Mouse (Mus musculus) lung, embryonic 16.5 days (tissue): ENCODE data around the gene Ikbke. TPM values are rescaled to one million over a fixed set of nuclear protein-coding genes. Genes with fewer than 3 reads are reported as not detected.
A peak's percentile ranks its signal among the peaks of the same experiment; 100 is the strongest.

ENCODE experiments used
- ATAC-seq: fragments of 200-750 bp; cut with Nextera tagmentation; 2 replicates; pipeline ENCODE4 v1.8.0; 2017; ENCODE audit warnings: low read depth, mild to moderate bottlenecking, moderate library complexity
- H3K27ac ChIP-seq: fragments of 300-500 bp; sonication (generic); 2 replicates; pipeline ENCODE4 v1.5.1; 2014; ENCODE audit warnings: mild to moderate bottlenecking, control low read depth, low read length
- H3K27me3 ChIP-seq: fragments of 300-500 bp; sonication (generic); 2 replicates; pipeline ENCODE4 v1.6.1; 2014; ENCODE audit warnings: low read depth, low read length, mixed read lengths; ENCODE audit not compliant: control insufficient read depth, insufficient read depth
- H3K36me3 ChIP-seq: fragments of 300-500 bp; sonication (generic); 2 replicates; pipeline ENCODE4 v1.6.1; 2014; ENCODE audit warnings: low read length; ENCODE audit not compliant: control insufficient read depth, insufficient read depth
- H3K4me1 ChIP-seq: fragments of 300-500 bp; sonication (generic); replicated peaks from 2 replicates; pipeline ENCODE4 v1.6.1; 2014; ENCODE audit warnings: low read length, mixed read lengths; ENCODE audit not compliant: control insufficient read depth, insufficient read depth
- H3K4me2 ChIP-seq: fragments of 300-500 bp; sonication (generic); 2 replicates; pipeline ENCODE4 v1.6.1; 2014; ENCODE audit warnings: low read depth, low read length, control low read depth
- H3K4me3 ChIP-seq: fragments of 300-500 bp; sonication (generic); 2 replicates; pipeline ENCODE4 v1.5.1; 2014; ENCODE audit warnings: mild to moderate bottlenecking, low read length, control low read depth
- H3K9ac ChIP-seq: fragments of 300-500 bp; sonication (generic); 2 replicates; pipeline ENCODE4 v1.6.1; 2014; ENCODE audit warnings: low read length, control low read depth
- H3K9me3 ChIP-seq: fragments of 300-500 bp; sonication (generic); 2 replicates; pipeline ENCODE4 v1.6.1; 2016; ENCODE audit warnings: low read length; ENCODE audit not compliant: control insufficient read depth
- WGBS: fragments of 180-500 bp; shearing (Covaris S2); extraction: QIAGEN DNeasy Blood & Tissue Kit; methylation state at CpG from one replicate; pipeline ENCODE4 v1.1.7; 2014; 5-methylcytosine and 5-hydroxymethylcytosine counted together
- polyA plus RNA-seq: library from polyadenylated mRNA; unstranded; fragments of >200 nt; fragmentation: Nextera tagmentation; extraction: Ambion mirVana; gene quantifications from 2 replicates; pipeline ENCODE4 v1.2.1, GENCODE M21; 2015

Ikbke gene
- polyA plus RNA-seq, 1 experiment from 2014 or later, result 4.7 TPM

DNA sequence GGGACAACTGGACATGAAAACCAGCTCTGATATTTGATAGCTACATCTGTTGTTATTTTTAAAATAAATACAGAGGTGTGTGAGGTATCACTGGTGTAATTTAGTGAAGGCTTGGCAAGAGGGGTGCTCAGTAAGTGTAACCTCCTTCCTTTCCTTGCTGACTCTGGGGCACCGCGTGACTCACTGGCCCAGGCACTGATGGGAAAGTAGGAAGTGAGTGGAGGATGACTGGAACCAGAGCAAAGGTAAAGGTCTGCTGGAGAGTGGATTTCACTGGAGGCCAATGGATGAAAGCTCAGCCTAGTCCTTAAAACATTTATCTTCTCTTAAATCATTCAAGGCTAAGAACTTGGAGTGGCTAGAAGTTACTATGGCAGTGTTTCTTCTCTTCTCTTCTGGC, 21.3 kb upstream of the Ikbke start:
- H3K4me2 ChIP-seq, result no peak overlapping the region
- H3K9ac ChIP-seq, result no peak overlapping the region
- no peak for ATAC-seq
- 100% methylated on average over 2 of the region's 2 CpGs for WGBS
- no peaks in the 10 kb centered on the region for H3K9me3 ChIP-seq
- H3K27me3 ChIP-seq, result no peaks in the 10 kb centered on the region
- peaks cover 10% of the 10 kb centered on the region for H3K36me3 ChIP-seq
- no peak overlapping the region for H3K4me3 ChIP-seq
- no peaks in the 10 kb centered on the region for H3K4me1 ChIP-seq
- H3K27ac ChIP-seq, result no peak overlapping the region

DNA sequence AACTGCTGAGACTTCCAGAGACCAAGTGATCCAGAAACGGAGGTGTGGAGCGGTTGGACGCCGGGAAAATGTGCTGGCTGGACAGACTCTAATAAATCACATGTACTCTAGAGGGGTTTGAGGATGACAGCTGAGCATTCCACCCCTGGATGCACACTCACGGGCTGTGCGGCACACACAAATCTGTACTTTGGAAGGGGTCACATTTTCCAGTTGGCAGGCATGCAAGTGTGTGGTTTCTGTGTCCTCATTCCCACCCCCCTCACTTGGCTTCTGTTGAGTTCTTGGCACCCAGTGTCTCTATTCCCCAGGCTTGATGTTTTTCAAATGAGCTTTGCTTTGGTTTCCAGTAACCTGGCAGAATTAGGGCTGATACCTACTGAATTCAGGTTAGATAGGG, 20.4 kb upstream of the Ikbke start:
- H3K4me2 ChIP-seq, result no peak overlapping the region
- H3K9ac ChIP-seq, result no peak overlapping the region
- H3K9me3 ChIP-seq, result no peaks in the 10 kb centered on the region
- no peak overlapping the region for H3K27ac ChIP-seq
- WGBS, result 76% methylated on average over 6 of the region's 6 CpGs
- no peak overlapping the region for H3K4me3 ChIP-seq
- H3K27me3 ChIP-seq, result no peaks in the 10 kb centered on the region
- H3K36me3 ChIP-seq, result peaks cover 10% of the 10 kb centered on the region
- ATAC-seq, result no peak
- no peaks in the 10 kb centered on the region for H3K4me1 ChIP-seq

DNA sequence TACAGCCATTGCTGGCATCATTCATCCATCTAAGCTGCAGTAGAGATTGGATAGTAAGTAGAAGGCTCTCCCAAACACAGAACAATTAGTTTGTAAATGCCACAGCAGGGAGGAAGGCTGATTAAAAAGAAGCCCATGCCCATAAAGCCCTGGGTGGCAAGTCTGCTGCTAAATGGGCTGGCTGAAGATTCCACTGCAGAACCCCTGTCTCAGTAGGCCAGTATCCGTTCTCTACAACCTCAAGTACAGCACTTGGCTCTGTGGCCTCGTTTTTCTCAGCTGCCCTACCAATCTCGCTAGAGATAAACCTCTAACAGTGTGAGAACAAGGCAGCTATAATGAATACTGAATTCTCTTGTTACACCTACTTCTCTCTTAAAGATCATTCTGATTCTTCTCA, 19.8 kb upstream of the Ikbke start:
- no peaks in the 10 kb centered on the region for H3K27me3 ChIP-seq
- peaks cover 10% of the 10 kb centered on the region for H3K36me3 ChIP-seq

GRCm38 (mm10) chr1:131298171-131298570, 18.8 kb upstream of the Ikbke start:
- peaks cover 10% of the 10 kb centered on the region for H3K36me3 ChIP-seq

More for the DNA sequence above, 19.8 kb upstream of the Ikbke start:
- Histone ChIP-seq H3K9me3 (no peaks in the 10 kb centered on the region), H3K4me1 (no peaks in the 10 kb centered on the region), H3K27ac (no peak overlapping the region), H3K4me3 (no peak overlapping the region), H3K4me2 (no peak overlapping the region), H3K9ac (no peak overlapping the region)
- ATAC-seq, result no peak
- 63% methylated on average over 3 of the region's 3 CpGs for WGBS

GRCm38 (mm10) chr1:131296726-131297125, 17.3 kb upstream of the Ikbke start:
- Histone ChIP-seq H3K4me3 (no peak overlapping the region), H3K9me3 (no peaks in the 10 kb centered on the region), H3K4me2 (no peak overlapping the region), H3K27ac (no peak overlapping the region), H3K36me3 (peaks cover 10% of the 10 kb centered on the region), H3K9ac (no peak overlapping the region), H3K4me1 (no peaks in the 10 kb centered on the region), H3K27me3 (no peaks in the 10 kb centered on the region)
- WGBS, result 79% methylated on average over 7 of the region's 7 CpGs
- no peak for ATAC-seq

More at GRCm38 (mm10) chr1:131298171-131298570, 18.8 kb upstream of the Ikbke start:
- H3K27ac ChIP-seq, result no peak overlapping the region
- H3K9ac ChIP-seq, result no peak overlapping the region
- H3K27me3 ChIP-seq, result no peaks in the 10 kb centered on the region
- ATAC-seq, result no peak
- no peak overlapping the region for H3K4me3 ChIP-seq
- H3K4me1 ChIP-seq, result no peaks in the 10 kb centered on the region
- H3K9me3 ChIP-seq, result no peaks in the 10 kb centered on the region
- no peak overlapping the region for H3K4me2 ChIP-seq
- 95% methylated on average over 9 of the region's 9 CpGs for WGBS

DNA sequence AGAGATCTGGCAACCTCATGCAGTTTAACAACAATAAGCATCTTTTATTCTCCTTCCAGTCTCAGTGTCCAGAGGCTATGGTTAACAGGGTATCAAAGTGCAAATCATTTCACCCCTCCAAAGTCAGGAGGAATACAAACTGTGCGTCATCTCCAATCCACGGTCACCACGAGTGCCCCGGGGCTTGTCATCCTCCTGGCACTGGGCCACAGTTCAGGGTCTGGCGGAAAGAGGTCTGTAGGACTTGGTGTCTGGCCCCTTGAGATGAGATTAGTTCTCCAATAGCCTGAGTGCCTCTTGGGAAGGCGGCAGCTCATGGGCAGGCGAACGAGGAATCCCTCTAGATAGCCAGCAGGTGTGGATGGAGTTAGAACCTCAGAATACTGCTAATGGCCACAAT, 15.8 kb upstream of the Ikbke start:
- WGBS, result 58% methylated on average over 8 of the region's 8 CpGs
- no peak for ATAC-seq
- peaks cover 10% of the 10 kb centered on the region for H3K36me3 ChIP-seq
- no peak overlapping the region for H3K9ac ChIP-seq
- H3K27ac ChIP-seq, result no peak overlapping the region
- no peaks in the 10 kb centered on the region for H3K4me1 ChIP-seq
- no peaks in the 10 kb centered on the region for H3K27me3 ChIP-seq
- H3K4me2 ChIP-seq, result no peak overlapping the region
- no peaks in the 10 kb centered on the region for H3K9me3 ChIP-seq
- H3K4me3 ChIP-seq, result no peak overlapping the region

DNA sequence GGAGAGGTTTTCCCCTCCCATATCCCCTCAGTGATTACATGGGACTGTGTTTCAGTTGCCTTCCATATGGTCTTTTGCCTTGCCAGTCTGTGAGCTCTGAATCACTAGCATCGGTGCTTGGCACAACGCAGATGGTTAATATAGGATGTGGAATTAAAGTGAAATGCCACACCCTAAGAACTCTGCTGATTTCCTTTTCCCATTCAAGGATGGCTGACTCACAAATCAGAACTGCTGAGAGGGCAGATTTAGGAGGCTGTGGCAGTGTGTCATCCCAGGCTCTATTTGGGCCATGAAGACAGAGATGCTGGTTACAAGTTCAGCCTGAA, 14.5 kb upstream of the Ikbke start:
- H3K9ac ChIP-seq, result no peak overlapping the region
- H3K27ac ChIP-seq, result no peak overlapping the region
- H3K4me3 ChIP-seq, result no peak overlapping the region
- 79% methylated on average over 2 of the region's 2 CpGs for WGBS
- H3K4me2 ChIP-seq, result no peak overlapping the region
- peaks cover 7% of the 10 kb centered on the region; the same call in 1 of the 2 replicates for H3K36me3 ChIP-seq
- H3K9me3 ChIP-seq, result no peaks in the 10 kb centered on the region
- ATAC-seq, result no peak
- no peaks in the 10 kb centered on the region for H3K4me1 ChIP-seq
- H3K27me3 ChIP-seq, result no peaks in the 10 kb centered on the region

- 82% methylated on average over 4 of the region's 4 CpGs for WGBS
- H3K27me3 ChIP-seq, result no peaks in the 10 kb centered on the region
- no peak overlapping the region for H3K4me3 ChIP-seq
- H3K4me2 ChIP-seq, result no peak overlapping the region
- H3K9me3 ChIP-seq, result no peaks in the 10 kb centered on the region
- no peaks in the 10 kb centered on the region for H3K4me1 ChIP-seq
- ATAC-seq, result no peak
- H3K36me3 ChIP-seq, result peaks cover 7% of the 10 kb centered on the region; the same call in 1 of the 2 replicates
- H3K27ac ChIP-seq, result no peak overlapping the region
- H3K9ac ChIP-seq, result no peak overlapping the region
Measured at GRCm38 (mm10) chr1:131293221-131293921, 14.0 kb upstream of the Ikbke start.

DNA sequence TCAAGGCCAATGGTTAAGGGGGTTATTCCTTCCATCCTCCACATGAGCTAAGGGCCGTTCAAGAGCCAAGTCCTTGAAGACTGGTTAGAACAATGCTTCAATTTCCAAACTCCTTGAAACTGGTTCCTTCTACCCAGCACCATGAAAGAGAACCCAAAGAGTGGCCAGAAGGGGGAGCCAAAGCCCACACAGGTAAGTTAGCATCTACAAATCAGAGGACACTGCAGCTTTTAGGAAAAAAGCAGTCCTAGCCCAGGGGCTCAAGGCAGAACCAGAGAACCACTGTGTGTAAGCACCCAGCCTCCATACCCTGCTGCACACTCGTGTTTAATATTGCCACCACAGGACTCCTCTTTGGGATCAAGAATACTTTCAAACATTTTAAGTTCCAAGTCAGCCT, 11.2 kb upstream of the Ikbke start:
- Histone ChIP-seq H3K27ac (no peak overlapping the region), H3K4me3 (no peak overlapping the region), H3K4me1 (no peaks in the 10 kb centered on the region), H3K4me2 (no peak overlapping the region), H3K36me3 (no peaks in the 10 kb centered on the region), H3K9ac (no peak overlapping the region), H3K27me3 (no peaks in the 10 kb centered on the region), H3K9me3 (no peaks in the 10 kb centered on the region)
- 33% methylated on average over 2 of the region's 2 CpGs for WGBS
- ATAC-seq, result peak; percentile 31; the same call in 1 of the 2 replicates

- Histone ChIP-seq H3K4me2 (no peak overlapping the region), H3K4me1 (no peaks in the 10 kb centered on the region), H3K9ac (no peak overlapping the region), H3K4me3 (no peak overlapping the region), H3K36me3 (no peaks in the 10 kb centered on the region), H3K9me3 (no peaks in the 10 kb centered on the region), H3K27me3 (no peaks in the 10 kb centered on the region), H3K27ac (no peak overlapping the region)
- no peak for ATAC-seq
- 70% methylated on average over 6 of the region's 6 CpGs for WGBS
Measured at GRCm38 (mm10) chr1:131288938-131289337, 9.5 kb upstream of the Ikbke start.
